Mouse (Mus musculus) limb, embryonic 14.5 days (tissue): Measurements from ENCODE around the gene Mpv17l2. TPM values are rescaled to one million over a fixed set of nuclear protein-coding genes. Genes with fewer than 3 reads are reported as not detected.
A peak's percentile ranks its signal among the peaks of the same experiment; 100 is the strongest.

ENCODE experiments used
- ATAC-seq: fragments of 200-750 bp; cut with Nextera tagmentation; 2 replicates; pipeline ENCODE4 v1.8.0; 2017; ENCODE audit warnings: low read depth, moderate number of reproducible peaks, moderate TSS enrichment; ENCODE audit not compliant: low FRiP score
- DNase-seq: peaks from one replicate; pipeline ENCODE4 v3.0.0-alpha.2; 2015; ENCODE audit warnings: low spot score
- H3K27ac ChIP-seq: fragments of 300-500 bp; sonication (generic); replicated peaks from 2 replicates; pipeline ENCODE4 v1.5.1; 2014; ENCODE audit warnings: low read depth, mild to moderate bottlenecking, low read length, moderate library complexity, mixed read lengths
- H3K27me3 ChIP-seq: fragments of 300-500 bp; sonication (generic); 2 replicates; pipeline ENCODE4 v1.6.1; 2014; ENCODE audit warnings: low read length, mixed read lengths; ENCODE audit not compliant: control insufficient read depth, insufficient read depth
- H3K36me3 ChIP-seq: fragments of 300-500 bp; sonication (generic); 2 replicates; pipeline ENCODE4 v1.6.1; 2014; ENCODE audit warnings: mild to moderate bottlenecking, low read length, moderate library complexity, mixed read lengths; ENCODE audit not compliant: control insufficient read depth, insufficient read depth
- H3K4me1 ChIP-seq: fragments of 300-500 bp; sonication (generic); 2 replicates; pipeline ENCODE4 v1.6.1; 2014; ENCODE audit warnings: antibody characterized with exemption, low read length, mixed read lengths; ENCODE audit not compliant: control insufficient read depth, insufficient read depth
- H3K4me2 ChIP-seq: fragments of 300-500 bp; sonication (generic); replicated peaks from 2 replicates; pipeline ENCODE4 v1.6.1; 2014; ENCODE audit warnings: low read depth, mild to moderate bottlenecking, low read length, moderate library complexity; ENCODE audit not compliant: severe bottlenecking
- H3K4me3 ChIP-seq: fragments of 300-500 bp; sonication (generic); replicated peaks from 2 replicates; pipeline ENCODE4 v1.5.1; 2014; ENCODE audit warnings: low read length
- H3K9ac ChIP-seq: fragments of 300-500 bp; sonication (generic); 2 replicates; pipeline ENCODE4 v1.6.1; 2014; ENCODE audit warnings: mild to moderate bottlenecking, low read depth, low read length, moderate library complexity; ENCODE audit not compliant: severe bottlenecking
- H3K9me3 ChIP-seq: fragments of 300-500 bp; sonication (generic); 2 replicates; pipeline ENCODE4 v1.6.1; 2016; ENCODE audit warnings: low read length; ENCODE audit not compliant: control insufficient read depth
- POLR2A ChIP-seq: fragments of 200-500 bp; IDR thresholded peaks from 2 replicates; pipeline ENCODE4 v1.8.0; 2012; ENCODE audit warnings: inconsistent platforms, mild to moderate bottlenecking, moderate library complexity, borderline replicate concordance; ENCODE audit not compliant: insufficient read depth, insufficient read length; ENCODE audit errors: extremely low read depth
- WGBS: fragments of 180-500 bp; shearing (Covaris S2); extraction: QIAGEN DNeasy Blood & Tissue Kit; methylation state at CpG from one replicate; pipeline ENCODE4 v1.1.7; 2014; 5-methylcytosine and 5-hydroxymethylcytosine counted together
- polyA plus RNA-seq, 2 experiments: library from polyadenylated mRNA; depleted of rRNA in 1 of 2; stranded (reverse) in 1 of 2; unstranded in 1 of 2; fragments of >200 nt; fragmentation: Nextera tagmentation in 1 of 2; extraction: Ambion mirVana in 1 of 2; gene quantifications; 2 replicates each; pipeline versions ENCODE4 v1.2.1 to v1.2.3; 2012 to 2014

Gene Mpv17l2
- polyA plus RNA-seq, 2 experiments, result 27.7 to 40.3 TPM

- WGBS, result 86% methylated on average over 18 of the region's 18 CpGs
- H3K4me2 ChIP-seq, result no peak overlapping the region
- H3K4me1 ChIP-seq, result peaks cover 5% of the 10 kb centered on the region; the same call in 1 of the 2 replicates
- no peaks in the 10 kb centered on the region for H3K36me3 ChIP-seq
- H3K27me3 ChIP-seq, result peaks cover 53% of the 10 kb centered on the region
- no peak overlapping the region for H3K4me3 ChIP-seq
- DNase-seq (no peak), ATAC-seq (no peak)
- no peak overlapping the region for H3K27ac ChIP-seq
- H3K9me3 ChIP-seq, result no peaks in the 10 kb centered on the region
- TF ChIP-seq POLR2A, result no peak
- no peak overlapping the region for H3K9ac ChIP-seq
These were observed 13.4 kb downstream of the Mpv17l2 start for GRCm38 (mm10) chr8:70747211-70747890.

DNA sequence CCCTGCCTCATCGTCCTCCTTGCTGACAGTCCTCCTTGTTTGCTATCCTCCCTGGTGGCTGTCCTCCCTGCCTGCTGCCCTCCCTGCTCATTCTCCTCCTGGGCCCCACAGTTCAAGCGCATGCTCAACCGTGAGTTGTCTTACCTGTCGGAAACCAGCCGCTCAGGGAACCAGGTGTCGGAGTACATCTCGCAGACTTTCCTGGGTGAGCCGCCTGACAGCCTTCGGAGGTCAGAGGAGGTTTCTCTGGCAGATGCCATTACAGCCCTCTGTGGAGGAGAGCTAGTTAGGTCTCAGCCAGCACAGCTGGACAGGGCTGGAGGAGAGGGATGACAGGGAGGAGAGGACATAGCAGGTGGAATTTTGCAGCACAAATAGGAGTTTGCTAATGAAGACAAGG is 14.1 kb downstream of the Mpv17l2 start:
- WGBS, result 61% methylated on average over 9 of the region's 9 CpGs
- DNase-seq, result no peak
- no peak for TF ChIP-seq POLR2A

GRCm38 (mm10) chr8:70745691-70746220 is 15.0 kb downstream of the Mpv17l2 start:
- TF ChIP-seq POLR2A, result no peak
- ATAC-seq (no peak), DNase-seq (no peak)
- Histone ChIP-seq H3K9me3 (no peaks in the 10 kb centered on the region), H3K4me2 (no peak overlapping the region), H3K9ac (no peak overlapping the region), H3K27me3 (peaks cover 62% of the 10 kb centered on the region), H3K4me1 (peaks cover 2% of the 10 kb centered on the region; the same call in 1 of the 2 replicates), H3K27ac (no peak overlapping the region), H3K4me3 (no peak overlapping the region), H3K36me3 (no peaks in the 10 kb centered on the region)
- WGBS, result 59% methylated on average over 19 of the region's 19 CpGs

More for the DNA sequence above, 14.1 kb downstream of the Mpv17l2 start:
- no peak overlapping the region for H3K9ac ChIP-seq
- no peak for ATAC-seq
- no peaks in the 10 kb centered on the region for H3K9me3 ChIP-seq
- H3K27ac ChIP-seq, result no peak overlapping the region
- peaks cover 60% of the 10 kb centered on the region for H3K27me3 ChIP-seq
- no peak overlapping the region for H3K4me3 ChIP-seq
- peaks cover 2% of the 10 kb centered on the region; the same call in 1 of the 2 replicates for H3K4me1 ChIP-seq
- H3K4me2 ChIP-seq, result no peak overlapping the region
- no peaks in the 10 kb centered on the region for H3K36me3 ChIP-seq

GRCm38 (mm10) chr8:70744806-70745205 is 15.9 kb downstream of the Mpv17l2 start:
- TF ChIP-seq POLR2A, result no peak
- WGBS, result 51% methylated on average over 11 of the region's 11 CpGs
- DNase-seq (no peak), ATAC-seq (no peak)
- Histone ChIP-seq H3K36me3 (no peaks in the 10 kb centered on the region), H3K4me3 (no peak overlapping the region), H3K27me3 (peaks cover 62% of the 10 kb centered on the region), H3K9me3 (no peaks in the 10 kb centered on the region), H3K4me2 (no peak overlapping the region), H3K9ac (no peak overlapping the region), H3K4me1 (peaks cover 2% of the 10 kb centered on the region; the same call in 1 of the 2 replicates), H3K27ac (no peak overlapping the region)

DNA sequence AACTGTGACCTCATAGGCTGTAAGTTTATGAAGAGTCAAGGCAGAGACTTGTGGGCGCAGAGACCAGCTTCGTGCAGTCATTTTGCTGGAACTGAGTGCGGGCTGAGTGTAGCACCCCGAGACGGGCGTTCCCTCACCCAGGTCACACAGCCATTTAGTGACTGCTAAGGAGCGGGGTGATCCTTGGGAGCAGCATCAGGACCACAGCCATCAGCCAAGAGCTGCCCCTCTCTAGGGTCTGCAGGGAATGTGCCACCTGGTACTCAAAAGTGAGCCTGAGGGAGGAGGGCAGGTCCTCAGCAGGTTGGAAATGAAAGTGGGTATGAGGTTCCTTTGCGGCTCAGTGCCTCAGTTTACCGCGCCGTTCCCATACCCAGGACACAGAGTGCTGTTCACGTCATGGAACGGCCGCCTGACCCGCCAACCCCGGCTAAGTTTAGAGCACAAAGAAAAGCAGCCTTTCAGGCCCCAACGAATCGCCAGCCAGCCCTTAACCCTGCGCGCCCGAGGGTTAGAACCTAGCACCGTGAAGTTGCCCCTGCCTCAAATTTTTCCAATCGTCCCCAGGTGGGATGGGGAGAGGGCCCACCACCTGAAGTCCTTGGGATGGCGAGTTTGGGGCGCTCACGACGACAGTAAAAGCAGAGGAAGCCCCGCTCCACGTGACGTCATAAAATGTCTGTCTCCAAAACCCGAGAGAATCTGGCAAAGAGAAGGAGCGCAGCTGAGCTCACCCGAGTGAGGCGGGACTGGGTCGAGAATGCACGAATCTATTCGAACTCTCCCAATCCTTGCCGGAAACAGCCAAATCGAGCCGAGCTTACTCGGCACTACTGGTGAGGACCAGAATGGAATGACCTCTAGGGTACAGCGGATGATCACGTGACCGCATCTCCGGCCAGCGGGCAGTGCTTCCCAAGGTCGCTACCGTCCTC is 16.8 kb downstream of the Mpv17l2 start:
- peak; percentile 20 for DNase-seq
- ATAC-seq, result 0 out of 2 replicates have a peak, but pooled peaks have one; percentile 30
- Histone ChIP-seq H3K4me1 (peaks cover 2% of the 10 kb centered on the region; the same call in 1 of the 2 replicates), H3K27me3 (peaks cover 62% of the 10 kb centered on the region), H3K36me3 (no peaks in the 10 kb centered on the region), H3K4me2 (peak overlapping the region; percentile 44), H3K27ac (no peak overlapping the region), H3K9me3 (no peaks in the 10 kb centered on the region), H3K4me3 (peak overlapping the region; percentile 23), H3K9ac (peak overlapping the region; percentile 48; the same call in 1 of the 2 replicates)
- 6% methylated on average over 48 of the region's 48 CpGs for WGBS
- TF ChIP-seq POLR2A, result no peak
